Mouse (Mus musculus) brain, embryonic 14.5 days (tissue): ENCODE results near the gene Tpm1.

ENCODE experiments used
- CTCF ChIP-seq: fragments of 200-500 bp; IDR thresholded peaks from 2 replicates; pipeline ENCODE4 v1.5.1; 2012; ENCODE audit warnings: inconsistent platforms, mild to moderate bottlenecking, moderate library complexity, borderline replicate concordance; ENCODE audit not compliant: insufficient read depth, insufficient read length; ENCODE audit errors: extremely low read depth
- POLR2A ChIP-seq: fragments of 200-500 bp; IDR thresholded peaks from 2 replicates; pipeline ENCODE4 v1.6.1; 2012; ENCODE audit warnings: mild to moderate bottlenecking, inconsistent platforms, borderline replicate concordance; ENCODE audit not compliant: poor library complexity, insufficient read depth, insufficient read length, severe bottlenecking; ENCODE audit errors: extremely low read depth

- peak; percentile 82 for TF ChIP-seq CTCF
- no peak for TF ChIP-seq POLR2A
Observed at GRCm38 (mm10) chr9:66980458-66980857, 68.7 kb downstream of the Tpm1 start.
